Comparison of ENCODE assay signal across 8 mouse cellular contexts in genomic region chr11:102989641-102990151, GRCm38 (mm10). TPM values are rescaled to one million over a fixed set of nuclear protein-coding genes. Genes with fewer than 3 reads are reported as not detected.
A peak's percentile ranks its signal among the peaks of the same experiment; 100 is the strongest.
DNase-seq lines count a peak whose midpoint lies in the region; ATAC-seq lines count a peak whose summit lies in the region.

No protein-coding gene starts in this region.

- peak overlapping the region; percentile 55 for H3K4me3 ChIP-seq in heart, embryonic 13.5 days
- peak overlapping the region; percentile 55 for H3K4me3 ChIP-seq in embryonic facial prominence, embryonic 10.5 days
- H3K4me3 ChIP-seq in hindbrain, embryonic 15.5 days = peak overlapping the region; percentile 35
- H3K4me3 ChIP-seq in midbrain, embryonic 15.5 days = peak overlapping the region; percentile 32

- WGBS in heart, embryonic 13.5 days = 11% methylated on average over 28 of the region's 28 CpGs
- WGBS in embryonic facial prominence, embryonic 10.5 days = 6% methylated on average over 28 of the region's 28 CpGs
- 4% methylated on average over 28 of the region's 28 CpGs for WGBS in hindbrain, embryonic 15.5 days
- 4% methylated on average over 28 of the region's 28 CpGs for WGBS in midbrain, embryonic 15.5 days

- no peaks in the 10 kb centered on the region for H3K9me3 ChIP-seq in heart, embryonic 13.5 days
- H3K9me3 ChIP-seq in embryonic facial prominence, embryonic 10.5 days = no peaks in the 10 kb centered on the region
- no peaks in the 10 kb centered on the region for H3K9me3 ChIP-seq in hindbrain, embryonic 15.5 days
- H3K9me3 ChIP-seq in midbrain, embryonic 15.5 days = no peaks in the 10 kb centered on the region

- DNase-seq in heart, postnatal 4 days = no peak
- DNase-seq in embryonic facial prominence, embryonic 10.5 days (ENCODE audit: low spot score) = no peak
- no peak for DNase-seq in right cerebral cortex, postnatal 36 days (ENCODE audit: low spot score in 2 of 2)
- DNase-seq in adrenal gland, postnatal 25 days = no peak
- no peak for DNase-seq in cerebellum, postnatal 10 days

- H3K27ac ChIP-seq in heart, embryonic 13.5 days (replicated peaks) = no peak overlapping the region
- H3K27ac ChIP-seq in embryonic facial prominence, embryonic 10.5 days (replicated peaks) = peak overlapping the region; percentile 49; the same call in 1 of the 2 replicates
- no peak overlapping the region for H3K27ac ChIP-seq in hindbrain, embryonic 15.5 days (replicated peaks)
- no peak overlapping the region for H3K27ac ChIP-seq in midbrain, embryonic 15.5 days

- H3K4me1 ChIP-seq in heart, embryonic 13.5 days = peaks cover 27% of the 10 kb centered on the region
- peaks cover 56% of the 10 kb centered on the region for H3K4me1 ChIP-seq in embryonic facial prominence, embryonic 10.5 days
- H3K4me1 ChIP-seq in hindbrain, embryonic 15.5 days (replicated peaks) = peaks cover 44% of the 10 kb centered on the region
- peaks cover 39% of the 10 kb centered on the region for H3K4me1 ChIP-seq in midbrain, embryonic 15.5 days

- H3K9ac ChIP-seq in heart, embryonic 13.5 days = peak overlapping the region; percentile 78
- H3K9ac ChIP-seq in hindbrain, embryonic 15.5 days = peak overlapping the region; percentile 23; the same call in 1 of the 2 replicates
- peak overlapping the region; percentile 39 for H3K9ac ChIP-seq in midbrain, embryonic 15.5 days

- H3K4me2 ChIP-seq in heart, embryonic 13.5 days = peak overlapping the region; percentile 97
- peak overlapping the region; percentile 84 for H3K4me2 ChIP-seq in hindbrain, embryonic 15.5 days
- peak overlapping the region; percentile 66 for H3K4me2 ChIP-seq in midbrain, embryonic 15.5 days

- H3K36me3 ChIP-seq in heart, embryonic 13.5 days = peaks cover 9% of the 10 kb centered on the region
- peaks cover 14% of the 10 kb centered on the region for H3K36me3 ChIP-seq in embryonic facial prominence, embryonic 10.5 days (replicated peaks)
- peaks cover 5% of the 10 kb centered on the region for H3K36me3 ChIP-seq in hindbrain, embryonic 15.5 days
- peaks cover 8% of the 10 kb centered on the region; the same call in 1 of the 2 replicates for H3K36me3 ChIP-seq in midbrain, embryonic 15.5 days (replicated peaks)

- peaks cover 57% of the 10 kb centered on the region for H3K27me3 ChIP-seq in heart, embryonic 13.5 days (replicated peaks)
- peaks cover 63% of the 10 kb centered on the region for H3K27me3 ChIP-seq in embryonic facial prominence, embryonic 10.5 days (replicated peaks; ENCODE audit: low read depth, poor library complexity, severe bottlenecking)
- H3K27me3 ChIP-seq in hindbrain, embryonic 15.5 days = peaks cover 17% of the 10 kb centered on the region
- peaks cover 15% of the 10 kb centered on the region for H3K27me3 ChIP-seq in midbrain, embryonic 15.5 days (replicated peaks)

- ATAC-seq in heart, embryonic 13.5 days (ENCODE audit: extremely low read depth, insufficient number of reproducible peaks, low FRiP score, low TSS enrichment) = no peak
- ATAC-seq in hindbrain, embryonic 15.5 days (ENCODE audit: low FRiP score, low read depth) = no peak
- no peak for ATAC-seq in midbrain, embryonic 15.5 days (replicated peaks)

RNA-seq across cellular contexts. Expression of gene Nmt1, which starts 38.3 kb away (rescaled TPM):
- polyA plus RNA-seq in heart, embryonic 13.5 days (2015; fragmentation: Nextera tagmentation; extraction: Ambion mirVana) = 39.7 and 47.3 TPM in 2 replicates
- 10 to 100 TPM; 57.6 to 62.7 TPM for total RNA-seq in heart, postnatal 4 days (2021)
- 63.2 and 66.0 TPM in 2 replicates for polyA plus RNA-seq in embryonic facial prominence, embryonic 10.5 days (2016; fragmentation: Nextera tagmentation; extraction: Ambion mirVana)
- 32.4 and 34.7 TPM in 2 replicates for polyA plus RNA-seq in hindbrain, embryonic 15.5 days (2015; fragmentation: Nextera tagmentation; extraction: Ambion mirVana)
- polyA plus RNA-seq in midbrain, embryonic 15.5 days (2015; fragmentation: Nextera tagmentation; extraction: Ambion mirVana) = 26.8 and 35.5 TPM in 2 replicates
- total RNA-seq in adrenal gland, postnatal 25 days (2021) = 103 and 104 TPM in 2 replicates

RNA-seq across cellular contexts. Expression of gene Dcakd, which starts 38.4 kb away (rescaled TPM):
- 95.9 and 101 TPM in 2 replicates for polyA plus RNA-seq in heart, embryonic 13.5 days (2015; fragmentation: Nextera tagmentation; extraction: Ambion mirVana)
- total RNA-seq in heart, postnatal 4 days (2021) = 10 to 100 TPM; 76.4 to 77.9 TPM
- polyA plus RNA-seq in embryonic facial prominence, embryonic 10.5 days (2016; fragmentation: Nextera tagmentation; extraction: Ambion mirVana) = 304 and 308 TPM in 2 replicates
- 152 and 194 TPM in 2 replicates for polyA plus RNA-seq in hindbrain, embryonic 15.5 days (2015; fragmentation: Nextera tagmentation; extraction: Ambion mirVana)
- polyA plus RNA-seq in midbrain, embryonic 15.5 days (2015; fragmentation: Nextera tagmentation; extraction: Ambion mirVana) = 182 and 184 TPM in 2 replicates
- 73.0 and 82.7 TPM in 2 replicates for total RNA-seq in adrenal gland, postnatal 25 days (2021)

RNA-seq across cellular contexts. Expression of gene C1ql1, which starts 43.2 kb away (rescaled TPM):
- polyA plus RNA-seq in heart, embryonic 13.5 days (2015; fragmentation: Nextera tagmentation; extraction: Ambion mirVana) = 0.71 and 0.74 TPM in 2 replicates
- total RNA-seq in heart, postnatal 4 days (2021) = under 1 TPM; 0.36 to 0.55 TPM
- polyA plus RNA-seq in embryonic facial prominence, embryonic 10.5 days (2016; fragmentation: Nextera tagmentation; extraction: Ambion mirVana) = 1.5 and 2.7 TPM in 2 replicates
- polyA plus RNA-seq in hindbrain, embryonic 15.5 days (2015; fragmentation: Nextera tagmentation; extraction: Ambion mirVana) = 9.8 and 11.1 TPM in 2 replicates
- polyA plus RNA-seq in midbrain, embryonic 15.5 days (2015; fragmentation: Nextera tagmentation; extraction: Ambion mirVana) = 11.7 and 14.0 TPM in 2 replicates
- 34.9 and 49.7 TPM in 2 replicates for total RNA-seq in adrenal gland, postnatal 25 days (2021)

Comparison
In these comparisons a context has a peak if more than half of its experiments do, and no peak if none do; other contexts are left out.
1. H3K9ac ChIP-seq: peak in every context shown above with its lines; median percentile 78 in heart, embryonic 13.5 days; 39 in midbrain, embryonic 15.5 days; 23 in hindbrain, embryonic 15.5 days.